Mouse (Mus musculus) thymus, postnatal 4 days (tissue): Measurements from ENCODE around the gene Fstl5.

Experiments
- DNase-seq: peaks from one replicate; pipeline ENCODE4 v3.0.0; 2021

The Fstl5 gene

DNA sequence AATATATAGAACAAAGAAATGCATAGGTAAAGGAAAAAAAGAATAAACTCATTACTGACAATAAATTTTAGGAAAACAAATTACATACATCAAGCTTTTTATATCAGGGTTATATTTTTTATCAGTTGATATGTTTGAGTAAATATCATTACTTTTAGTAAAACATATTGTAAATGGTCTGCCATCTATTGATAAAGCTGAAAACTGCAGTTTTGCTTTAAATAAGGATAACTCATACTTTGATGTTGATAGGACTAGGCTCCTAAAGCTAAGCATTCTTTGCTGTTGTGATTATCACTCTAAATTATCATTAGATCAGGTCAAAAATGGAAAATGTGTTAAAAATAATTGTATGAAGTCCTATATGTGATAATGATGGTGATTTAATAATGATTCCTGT lies 493.3 kb downstream of the Fstl5 start:
- no peak for DNase-seq

DNA sequence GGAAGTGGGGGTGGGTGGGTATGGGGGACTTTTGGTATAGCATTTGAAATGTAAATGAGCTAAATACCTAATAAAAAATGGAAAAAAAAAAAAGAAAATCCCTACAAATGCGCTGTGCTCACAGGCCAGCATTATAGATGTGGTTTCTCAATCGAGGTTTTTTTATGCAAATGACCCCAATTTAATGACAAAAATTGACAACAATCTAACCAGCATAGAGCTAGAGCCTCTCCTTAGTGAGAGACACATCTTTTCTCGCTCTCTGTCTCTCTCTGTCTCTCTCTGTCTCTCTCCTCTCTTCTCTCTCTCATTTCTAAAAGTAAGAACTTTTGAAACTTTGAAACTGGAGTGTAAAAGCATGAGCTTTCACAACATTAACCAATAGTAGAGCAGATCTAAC lies 498.4 kb downstream of the Fstl5 start:
- DNase-seq, result no peak

GRCm38 (mm10) chr3:76572920-76573541 lies 499.0 kb downstream of the Fstl5 start:
- no peak for DNase-seq

DNA sequence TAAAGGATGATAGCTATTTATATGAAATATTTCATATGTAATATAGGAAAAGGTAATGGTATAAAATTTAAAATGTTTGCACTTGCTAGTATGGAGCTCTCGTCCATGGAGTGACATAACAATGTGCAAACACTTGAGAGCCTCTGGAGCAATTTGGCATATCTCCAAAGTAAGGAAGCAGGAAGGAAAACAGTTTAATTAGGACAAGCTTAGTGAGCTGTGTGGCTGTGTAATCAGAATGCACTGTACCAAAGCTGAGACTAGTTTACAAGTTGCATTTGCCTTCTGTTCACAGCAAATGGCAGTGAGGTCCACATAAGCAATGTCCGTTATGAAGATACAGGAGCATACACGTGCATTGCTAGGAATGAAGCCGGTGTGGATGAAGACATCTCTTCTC lies 519.1 kb downstream of the Fstl5 start:
- no peak for DNase-seq

GRCm38 (mm10) chr3:76620044-76620443 lies 546.0 kb downstream of the Fstl5 start:
- no peak for DNase-seq

DNA sequence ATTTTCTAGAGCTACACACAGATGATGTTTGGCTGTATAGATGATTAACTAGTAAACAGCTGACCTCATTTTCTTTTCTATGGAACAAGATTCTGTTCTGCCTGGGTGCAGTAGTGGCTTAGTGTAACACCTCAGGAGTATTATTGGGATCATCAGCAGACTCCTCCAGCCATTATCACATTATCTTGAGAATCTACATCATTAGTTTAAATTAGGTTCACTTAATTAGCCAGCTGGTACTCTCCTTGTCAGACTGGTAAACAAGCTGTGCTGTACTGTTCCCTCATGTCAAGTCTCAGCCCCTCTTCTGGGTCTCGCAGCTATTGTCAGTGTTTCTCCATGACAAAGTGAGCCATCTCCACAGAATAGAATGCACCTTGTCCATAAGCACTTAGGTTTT lies 580.2 kb downstream of the Fstl5 start:
- no peak for DNase-seq

DNA sequence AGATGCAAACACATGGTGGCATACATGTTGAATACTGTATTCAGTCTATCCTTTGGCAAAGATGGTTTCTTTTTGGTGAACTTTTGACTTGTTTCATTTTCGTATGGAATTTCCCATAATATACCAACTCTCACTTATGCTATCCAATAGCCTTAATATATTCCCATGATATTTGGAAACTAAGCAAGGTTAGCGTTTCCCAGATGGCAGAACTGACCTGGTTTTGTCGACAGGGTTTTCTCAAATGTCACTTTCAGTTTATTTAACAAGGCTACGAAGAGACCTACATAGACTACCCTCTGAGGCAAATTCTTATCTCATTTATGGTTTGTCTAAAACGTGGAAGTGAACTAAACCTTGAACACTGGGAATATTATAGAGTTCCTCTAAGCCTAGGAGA lies 596.8 kb downstream of the Fstl5 start:
- DNase-seq, result no peak

DNA sequence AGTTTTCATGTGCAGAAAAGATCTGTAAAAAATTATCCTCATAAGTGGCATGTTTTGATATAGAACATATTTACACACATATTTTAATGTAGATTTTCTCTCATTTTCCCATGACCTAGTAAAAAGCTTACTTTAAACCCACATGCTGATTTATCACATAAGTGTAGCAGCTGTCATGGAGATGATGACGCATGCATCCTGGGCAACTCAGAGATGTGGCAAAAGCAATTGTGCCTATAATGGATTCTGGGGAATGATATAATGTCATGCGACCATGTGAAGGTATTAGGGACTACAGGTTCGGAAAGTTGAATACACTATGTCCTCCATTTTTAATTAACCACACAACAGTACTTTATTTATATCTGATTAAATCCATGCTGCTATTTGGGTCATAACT lies 601.9 kb downstream of the Fstl5 start:
- DNase-seq, result no peak

- no peak for DNase-seq
Observed at GRCm38 (mm10) chr3:76679853-76680545, 605.9 kb downstream of the Fstl5 start.

DNA sequence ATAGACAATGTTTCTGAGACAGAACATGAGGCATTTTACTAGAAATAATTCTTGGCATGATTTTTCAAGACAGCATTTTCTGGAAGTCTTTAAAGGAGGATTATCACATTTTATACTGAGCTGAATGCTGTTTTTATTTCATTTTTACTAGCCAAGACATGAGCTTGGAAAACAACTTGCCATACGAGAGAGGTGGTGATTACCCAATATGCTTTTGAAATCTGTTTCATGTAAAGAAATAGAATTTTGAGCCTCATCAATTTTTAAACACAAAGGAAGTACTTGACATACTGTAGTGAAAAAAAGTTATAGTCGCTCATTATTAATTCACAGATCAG lies 606.4 kb downstream of the Fstl5 start:
- no peak for DNase-seq

DNA sequence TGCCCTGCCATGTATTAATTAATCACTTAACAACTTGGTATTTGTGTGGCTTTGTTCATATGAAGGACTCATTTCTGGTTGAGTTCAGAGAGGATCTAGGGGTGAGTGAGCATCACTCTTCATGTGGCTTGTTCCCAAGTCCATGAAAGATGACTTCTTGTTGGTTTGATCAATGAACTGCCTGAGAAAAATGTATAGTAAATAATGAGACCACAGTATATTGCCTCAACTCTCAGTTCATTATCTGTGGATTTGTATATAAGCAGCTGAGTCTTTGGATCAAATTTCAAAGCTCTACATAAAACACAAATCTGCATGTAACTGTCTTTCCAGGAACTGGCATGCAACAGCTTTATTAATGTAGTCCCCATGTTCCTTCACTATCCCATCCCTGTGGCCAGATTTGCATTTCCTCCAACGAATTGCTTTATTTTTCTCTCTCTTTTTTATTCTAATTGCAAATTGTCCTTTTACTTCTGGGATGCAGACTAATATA lies 623.1 kb downstream of the Fstl5 start:
- DNase-seq, result no peak

GRCm38 (mm10) chr3:76739221-76739620 lies 665.2 kb downstream of the Fstl5 start:
- no peak for DNase-seq
